ENCODE assay signal across 8 mouse cellular contexts in the genomic region with DNA sequence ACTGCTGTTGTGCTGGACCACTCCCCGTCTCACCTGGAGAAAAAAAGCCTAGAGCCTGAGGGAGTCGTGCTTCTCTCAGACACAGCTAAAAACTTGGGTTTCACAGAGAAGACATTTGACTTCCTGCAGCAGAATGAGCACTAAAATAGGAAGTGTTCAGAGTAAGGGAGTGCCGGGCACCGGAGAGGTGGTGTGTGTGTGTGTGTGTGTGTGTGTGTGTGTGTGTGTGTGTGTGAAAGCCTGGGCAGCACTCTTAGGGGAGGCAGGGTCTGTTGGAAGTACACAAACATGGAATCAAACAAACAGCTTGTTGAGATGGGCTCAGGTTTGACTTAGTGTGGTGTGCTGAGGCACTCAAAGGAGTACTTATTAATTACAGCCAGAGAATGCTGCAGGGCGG. TPM values are rescaled to one million over a fixed set of nuclear protein-coding genes. Genes with fewer than 3 reads are reported as not detected.
DNase-seq lines count a peak whose midpoint lies in the region; ATAC-seq and TF ChIP-seq lines count a peak whose summit lies in the region.

No protein-coding gene starts in this region.

- H3K4me3 ChIP-seq in G1E (ENCODE audit: low read depth, low read length), result peak overlapping the region; percentile 84
- H3K4me3 ChIP-seq in hindbrain, embryonic 11.5 days (ENCODE audit: low read depth, low read length), result peak overlapping the region; percentile 81; the same call in 1 of the 2 replicates

- no peak overlapping the region for H3K27ac ChIP-seq in hindbrain, embryonic 11.5 days (ENCODE audit: low read depth, low read length)

- 61% methylated on average over 5 of the region's 5 CpGs for WGBS in hindbrain, embryonic 11.5 days

- H3K4me1 ChIP-seq in G1E (ENCODE audit: insufficient read depth, low read depth, low read length), result peaks cover 45% of the 10 kb centered on the region
- peaks cover 3% of the 10 kb centered on the region; the same call in 1 of the 2 replicates for H3K4me1 ChIP-seq in hindbrain, embryonic 11.5 days (replicated peaks; ENCODE audit: control insufficient read depth, insufficient read depth, low read length)

- H3K36me3 ChIP-seq in G1E (replicated peaks), result peaks cover 30% of the 10 kb centered on the region
- no peaks in the 10 kb centered on the region for H3K36me3 ChIP-seq in hindbrain, embryonic 11.5 days (ENCODE audit: control insufficient read depth, insufficient read depth, low read length)

- no peaks in the 10 kb centered on the region for H3K27me3 ChIP-seq in G1E (ENCODE audit: insufficient read depth, low read length)
- no peaks in the 10 kb centered on the region for H3K27me3 ChIP-seq in hindbrain, embryonic 11.5 days (ENCODE audit: control insufficient read depth, insufficient read depth, low read length)

- DNase-seq in CD4-positive helper T cell, adult 2 months (ENCODE audit: low read depth, low spot score), result peak; percentile 79
- DNase-seq in G1E (ENCODE audit: low spot score), result peak; percentile 11
- DNase-seq in hindbrain, embryonic 11.5 days (ENCODE audit: low spot score), result no peak
- peak; percentile 50 for DNase-seq in lung, postnatal 25 days (ENCODE audit: low spot score)
- peak; percentile 74 to 77 for DNase-seq in spleen, postnatal 36 days (ENCODE audit: low spot score in 2 of 2)
- no peak for DNase-seq in testis, postnatal 14 days (ENCODE audit: low spot score)
- no peak for DNase-seq in cerebellum, adult 11 months
- DNase-seq in left cerebral cortex, adult 8-10 months (ENCODE audit: low spot score in 2 of 2), result no peak

- H3K9me3 ChIP-seq in G1E (replicated peaks), result no peaks in the 10 kb centered on the region
- H3K9me3 ChIP-seq in hindbrain, embryonic 11.5 days (ENCODE audit: control insufficient read depth, low read length), result no peaks in the 10 kb centered on the region

- peak overlapping the region; percentile 91 for H3K4me2 ChIP-seq in hindbrain, embryonic 11.5 days (replicated peaks; ENCODE audit: low read depth, low read length)

- ATAC-seq in G1E (ENCODE audit: extremely low read depth, insufficient number of reproducible peaks, low FRiP score, poor library complexity, severe bottlenecking), result no peak
- no peak for ATAC-seq in hindbrain, embryonic 11.5 days (ENCODE audit: low FRiP score)

- no peak for TF ChIP-seq CTCF in G1E (IDR thresholded peaks at IDR 0.05; ENCODE audit: low read depth, low read length)

- peak overlapping the region; percentile 73; the same call in 1 of the 2 replicates for H3K9ac ChIP-seq in hindbrain, embryonic 11.5 days (ENCODE audit: low read depth, low read length)

RNA-seq across cellular contexts. Expression of a gene that starts 4.1 kb away (rescaled TPM):
- 57.3 and 61.0 TPM in 2 replicates for total RNA-seq in G1E (2014; fragmentation: Nextera tagmentation)
- total RNA-seq in G1E (2017), result 63.0 and 65.3 TPM in 2 replicates
- 36.3 and 48.2 TPM in 2 replicates for polyA plus RNA-seq in G1E (2012)
- polyA plus RNA-seq in hindbrain, embryonic 11.5 days (2014; fragmentation: Nextera tagmentation; extraction: Ambion mirVana), result 50.0 and 54.6 TPM in 2 replicates
- total RNA-seq in left cerebral cortex, adult 8-10 months (2022), result 10 to 100 TPM; 76.6 to 84.5 (median 81.5) TPM

RNA-seq across cellular contexts. Expression of a gene that starts 5.0 kb away (rescaled TPM):
- total RNA-seq in G1E (2014; fragmentation: Nextera tagmentation) (241 and 247 TPM in 2 replicates), G1E (2017) (214 and 225 TPM in 2 replicates)
- polyA plus RNA-seq in G1E (2012), result 51.0 and 86.5 TPM in 2 replicates
- 32.7 and 41.1 TPM in 2 replicates for polyA plus RNA-seq in hindbrain, embryonic 11.5 days (2014; fragmentation: Nextera tagmentation; extraction: Ambion mirVana)
- 10 to 100 TPM; 31.7 to 37.5 (median 34.1) TPM for total RNA-seq in left cerebral cortex, adult 8-10 months (2022)

RNA-seq across cellular contexts. Expression of a gene that starts 49.8 kb away (rescaled TPM):
- total RNA-seq in G1E (2014; fragmentation: Nextera tagmentation) (not detected in 2 replicates), G1E (2017) (0.44 TPM in 1 of 2 replicates, not detected in the other)
- polyA plus RNA-seq in G1E (2012), result 0.07 TPM in 1 of 2 replicates, not detected in the other
- polyA plus RNA-seq in hindbrain, embryonic 11.5 days (2014; fragmentation: Nextera tagmentation; extraction: Ambion mirVana), result 0.62 and 1.2 TPM in 2 replicates
- 1 to 10 TPM in 1 of 4 experiments, under 1 TPM in 3; 0.75 to 1.9 (median 0.95) TPM for total RNA-seq in left cerebral cortex, adult 8-10 months (2022)

Comparison
In these comparisons a context has a peak if more than half of its experiments do, and no peak if none do; other contexts are left out.
1. DNase-seq: peak in CD4-positive helper T cell, adult 2 months (single experiment), G1E (single experiment), lung, postnatal 25 days (single experiment) and spleen, postnatal 36 days (2 of 2); none in hindbrain, embryonic 11.5 days (single experiment), testis, postnatal 14 days (single experiment), cerebellum, adult 11 months (single experiment) and left cerebral cortex, adult 8-10 months (0 of 2).
2. RNA of a gene that starts 5.0 kb away (total RNA-seq): 214 to 247 TPM in G1E; 31.7 to 37.5 TPM in left cerebral cortex, adult 8-10 months; every median in the first group is over 4 times any median in the second.